Mouse (Mus musculus) midbrain, embryonic 11.5 days (tissue): ENCODE results near the gene Dennd4a. TPM values are rescaled to one million over a fixed set of nuclear protein-coding genes. Genes with fewer than 3 reads are reported as not detected.
A peak's percentile ranks its signal among the peaks of the same experiment; 100 is the strongest.

Experiments used
- ATAC-seq: fragments of 200-750 bp; cut with Nextera tagmentation; 2 replicates; pipeline ENCODE4 v1.8.0; 2017; ENCODE audit warnings: moderate TSS enrichment, moderate library complexity; ENCODE audit not compliant: low FRiP score
- DNase-seq: peaks from one replicate; pipeline ENCODE4 v3.0.0; 2015; ENCODE audit warnings: low spot score; ENCODE audit errors: missing footprints
- H3K27ac ChIP-seq: fragments of 300-500 bp; sonication (generic); 2 replicates; pipeline ENCODE4 v1.5.1; 2014; ENCODE audit warnings: low read depth, low read length
- H3K27me3 ChIP-seq: fragments of 300-500 bp; sonication (generic); 2 replicates; pipeline ENCODE4 v1.6.1; 2014; ENCODE audit warnings: mild to moderate bottlenecking, low read length, moderate library complexity, mixed read lengths; ENCODE audit not compliant: control insufficient read depth, insufficient read depth
- H3K36me3 ChIP-seq: fragments of 300-500 bp; sonication (generic); 2 replicates; pipeline ENCODE4 v1.6.1; 2014; ENCODE audit warnings: mild to moderate bottlenecking, low read length, moderate library complexity, mixed read lengths; ENCODE audit not compliant: control insufficient read depth, insufficient read depth
- H3K4me1 ChIP-seq: fragments of 300-500 bp; sonication (generic); 2 replicates; pipeline ENCODE4 v1.6.1; 2014; ENCODE audit warnings: low read length; ENCODE audit not compliant: control insufficient read depth, insufficient read depth
- H3K4me2 ChIP-seq: fragments of 300-500 bp; sonication (generic); 2 replicates; pipeline ENCODE4 v1.6.1; 2014; ENCODE audit warnings: mild to moderate bottlenecking, moderate library complexity
- H3K4me3 ChIP-seq: fragments of 300-500 bp; sonication (generic); 2 replicates; pipeline ENCODE4 v1.5.1; 2014; ENCODE audit warnings: low read depth, low read length
- H3K9ac ChIP-seq: fragments of 300-500 bp; sonication (generic); 2 replicates; pipeline ENCODE4 v1.6.1; 2014; ENCODE audit warnings: low read length
- H3K9me3 ChIP-seq: fragments of 300-500 bp; sonication (generic); 2 replicates; pipeline ENCODE4 v1.6.1; 2016; ENCODE audit warnings: low read length; ENCODE audit not compliant: control insufficient read depth
- WGBS: fragments of 180-500 bp; shearing (Covaris S2); extraction: QIAGEN DNeasy Blood & Tissue Kit; methylation state at CpG from one replicate; pipeline ENCODE4 v1.1.7; 2014; 5-methylcytosine and 5-hydroxymethylcytosine counted together
- polyA plus RNA-seq: library from polyadenylated mRNA; unstranded; fragments of >200 nt; fragmentation: Nextera tagmentation; extraction: Ambion mirVana; gene quantifications from 2 replicates; pipeline ENCODE4 v1.2.1, GENCODE M21; 2014

Dennd4a gene
- polyA plus RNA-seq, 1 experiment from 2014 or later: 8.9 TPM

DNA sequence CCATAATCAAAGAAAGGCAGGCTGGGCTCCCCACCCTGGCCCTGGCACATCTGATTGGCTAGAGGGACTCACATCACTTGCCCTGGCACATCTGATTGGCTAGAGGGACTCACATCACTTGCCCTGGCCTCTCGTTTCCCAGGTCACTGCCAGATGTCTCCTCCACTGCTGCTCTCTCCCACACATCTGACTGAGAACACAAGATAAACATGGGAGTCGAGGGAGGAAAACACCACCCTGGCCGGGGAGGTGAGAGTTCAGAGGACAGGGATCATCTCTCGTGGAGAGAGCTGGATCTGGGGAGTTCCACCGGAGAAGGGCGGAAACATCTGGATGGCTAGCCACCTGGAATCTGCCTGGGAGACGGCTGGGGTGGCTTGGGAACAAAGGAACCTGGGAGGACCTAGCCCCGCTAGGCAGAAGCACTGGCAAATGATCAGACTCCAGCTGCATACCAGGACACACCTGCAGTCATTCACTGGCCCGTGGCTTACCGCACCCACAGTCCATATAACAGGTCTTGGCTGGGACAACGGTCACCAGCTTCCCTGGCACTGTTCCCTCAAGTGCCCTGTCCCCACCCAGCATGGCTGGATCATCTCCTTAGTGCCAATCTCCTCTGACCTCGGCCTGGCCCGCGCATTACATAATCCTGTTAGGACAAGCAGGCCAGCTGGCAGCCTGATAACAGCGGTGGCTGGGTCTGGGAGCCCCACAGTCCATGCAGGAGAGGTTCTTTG is 123.0 kb downstream of the Dennd4a start:
- no peak for DNase-seq
- H3K27me3 ChIP-seq: no peaks in the 10 kb centered on the region
- WGBS: 61% methylated on average over 15 of the region's 15 CpGs
- no peak overlapping the region for H3K9ac ChIP-seq
- H3K4me3 ChIP-seq: no peak overlapping the region
- H3K36me3 ChIP-seq: no peaks in the 10 kb centered on the region
- H3K4me2 ChIP-seq: no peak overlapping the region
- H3K4me1 ChIP-seq: peaks cover 4% of the 10 kb centered on the region; the same call in 1 of the 2 replicates
- no peak for ATAC-seq
- no peaks in the 10 kb centered on the region for H3K9me3 ChIP-seq
- H3K27ac ChIP-seq: no peak overlapping the region; the same call in 1 of the 2 replicates

DNA sequence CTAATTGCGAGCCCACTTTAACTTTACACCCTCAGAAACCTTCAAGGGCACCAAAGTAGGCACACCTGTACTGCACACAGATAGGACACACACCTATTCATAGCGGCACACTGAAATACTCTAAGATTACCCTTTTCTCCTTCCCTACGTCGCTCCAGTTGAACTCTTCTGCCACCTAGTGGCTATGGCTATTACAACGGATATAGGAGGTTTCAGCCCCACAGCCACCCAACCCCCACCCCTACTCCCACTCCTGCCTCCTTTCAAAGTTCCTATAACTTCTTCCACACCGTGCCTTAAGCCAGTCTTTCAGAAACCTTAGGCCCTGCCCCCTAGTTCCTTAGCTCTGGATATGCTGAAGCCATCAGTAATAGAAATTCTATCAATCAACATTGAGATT is 125.4 kb downstream of the Dennd4a start:
- WGBS: 7% methylated on average over 6 of the region's 6 CpGs
- Histone ChIP-seq H3K27me3 (no peaks in the 10 kb centered on the region), H3K27ac (no peak overlapping the region), H3K4me3 (no peak overlapping the region), H3K9me3 (no peaks in the 10 kb centered on the region), H3K4me1 (peaks cover 4% of the 10 kb centered on the region; the same call in 1 of the 2 replicates), H3K4me2 (no peak overlapping the region), H3K9ac (no peak overlapping the region), H3K36me3 (no peaks in the 10 kb centered on the region)
- ATAC-seq (no peak), DNase-seq (peak; percentile 91)

DNA sequence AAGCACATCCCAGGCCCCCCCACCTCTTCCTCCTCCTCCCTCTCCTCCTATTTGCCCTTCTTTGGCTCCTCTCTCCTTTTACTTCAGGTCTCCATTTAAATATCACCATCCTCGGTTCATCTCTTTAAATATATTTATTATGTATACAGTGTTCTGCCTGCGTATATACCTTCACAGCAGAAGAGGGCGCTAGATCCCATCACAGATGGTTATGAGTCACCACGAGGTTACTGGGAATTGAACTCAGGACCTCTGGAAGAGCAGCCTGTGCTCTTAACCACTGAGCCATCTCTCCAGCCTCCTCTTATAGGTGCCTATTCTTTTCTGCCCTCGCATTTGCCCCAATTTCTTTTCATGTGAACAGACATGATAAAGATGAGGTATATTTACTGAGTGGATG is 126.4 kb downstream of the Dennd4a start:
- 60% methylated on average over 5 of the region's 5 CpGs for WGBS

DNA sequence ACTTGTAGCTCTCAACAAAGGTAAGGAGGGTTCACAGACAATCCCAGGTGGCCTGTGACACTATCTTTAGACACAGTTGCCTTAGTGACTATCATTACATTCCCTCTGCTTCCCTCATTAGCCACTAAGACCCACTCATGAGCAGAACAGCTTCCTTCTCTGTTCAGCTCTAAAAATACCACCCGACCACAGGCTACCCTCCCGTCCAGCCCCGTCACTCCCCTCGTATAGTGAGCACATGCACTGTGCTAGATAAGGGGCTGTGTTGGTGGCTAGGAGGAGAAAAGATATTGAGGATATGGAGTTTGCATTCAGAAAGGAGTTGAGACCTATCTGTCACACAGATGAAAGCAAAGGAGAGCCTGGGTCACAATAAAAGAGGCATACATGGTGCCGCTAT is 127.4 kb downstream of the Dennd4a start:
- WGBS: 84% methylated on average over 5 of the region's 5 CpGs
- DNase-seq: no peak

More for the DNA sequence above, 126.4 kb downstream of the Dennd4a start:
- peaks cover 4% of the 10 kb centered on the region; the same call in 1 of the 2 replicates for H3K4me1 ChIP-seq
- H3K36me3 ChIP-seq: no peaks in the 10 kb centered on the region
- H3K4me3 ChIP-seq: no peak overlapping the region
- no peak overlapping the region for H3K9ac ChIP-seq
- no peak overlapping the region for H3K27ac ChIP-seq
- no peak for ATAC-seq
- no peaks in the 10 kb centered on the region for H3K27me3 ChIP-seq
- DNase-seq: no peak
- no peak overlapping the region for H3K4me2 ChIP-seq
- H3K9me3 ChIP-seq: no peaks in the 10 kb centered on the region

DNA sequence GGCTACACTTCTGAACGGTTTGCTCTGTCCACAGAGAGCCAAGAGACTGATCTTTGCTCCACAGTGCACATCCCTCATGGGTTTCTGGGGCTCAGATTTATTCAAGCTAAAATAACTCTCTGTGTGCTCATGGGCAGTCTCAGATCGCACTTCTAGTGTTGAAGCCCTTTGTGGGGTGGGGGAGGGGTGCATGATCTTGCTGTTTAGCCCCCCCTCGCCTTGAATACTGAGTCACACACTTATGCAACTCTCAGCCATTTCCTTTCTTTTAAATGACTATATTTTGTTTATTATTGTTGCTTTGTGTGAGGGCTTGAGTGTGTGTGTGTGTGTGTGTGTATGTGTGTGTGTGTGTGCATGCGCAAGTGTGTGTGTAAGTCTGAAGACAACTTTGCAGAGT is 128.1 kb downstream of the Dennd4a start:
- ATAC-seq: no peak
- WGBS: 71% methylated on average over 4 of the region's 4 CpGs
- H3K4me3 ChIP-seq: no peak overlapping the region

More for the DNA sequence above, 127.4 kb downstream of the Dennd4a start:
- Histone ChIP-seq H3K27me3 (no peaks in the 10 kb centered on the region), H3K9ac (no peak overlapping the region), H3K4me2 (no peak overlapping the region), H3K4me1 (peaks cover 4% of the 10 kb centered on the region; the same call in 1 of the 2 replicates), H3K36me3 (no peaks in the 10 kb centered on the region), H3K9me3 (no peaks in the 10 kb centered on the region), H3K4me3 (no peak overlapping the region), H3K27ac (no peak overlapping the region)
- no peak for ATAC-seq

DNA sequence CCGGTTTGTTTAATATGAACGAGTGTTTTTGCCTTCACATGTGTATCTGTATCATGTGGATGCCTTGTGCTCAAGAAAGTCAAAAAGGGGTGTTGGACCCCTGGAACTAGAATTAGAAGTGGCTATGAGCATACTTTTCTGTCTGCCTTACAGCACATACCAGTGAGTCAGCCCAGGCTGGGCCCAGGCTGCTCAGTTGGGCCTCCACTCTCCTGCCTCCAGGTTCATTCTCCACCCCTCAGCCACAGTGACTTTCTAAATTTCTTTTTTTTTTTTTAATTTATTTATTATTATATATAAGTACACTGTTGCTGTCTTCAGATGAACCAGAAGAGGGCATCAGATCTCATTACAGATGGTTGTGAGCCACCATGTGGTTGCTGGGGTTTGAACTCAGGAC is 128.7 kb downstream of the Dennd4a start:
- Histone ChIP-seq H3K4me3 (no peak overlapping the region), H3K27me3 (no peaks in the 10 kb centered on the region), H3K4me2 (no peak overlapping the region), H3K36me3 (no peaks in the 10 kb centered on the region), H3K4me1 (no peaks in the 10 kb centered on the region), H3K9me3 (no peaks in the 10 kb centered on the region), H3K27ac (no peak overlapping the region), H3K9ac (no peak overlapping the region)
- ATAC-seq (no peak), DNase-seq (no peak)
- WGBS: 88% methylated on average over 2 of the region's 2 CpGs

More for the DNA sequence above, 128.1 kb downstream of the Dennd4a start:
- Histone ChIP-seq H3K9me3 (no peaks in the 10 kb centered on the region), H3K4me2 (no peak overlapping the region), H3K36me3 (no peaks in the 10 kb centered on the region), H3K27ac (no peak overlapping the region), H3K4me1 (peaks cover 3% of the 10 kb centered on the region; the same call in 1 of the 2 replicates), H3K27me3 (no peaks in the 10 kb centered on the region), H3K9ac (no peak overlapping the region)
- DNase-seq: no peak

DNA sequence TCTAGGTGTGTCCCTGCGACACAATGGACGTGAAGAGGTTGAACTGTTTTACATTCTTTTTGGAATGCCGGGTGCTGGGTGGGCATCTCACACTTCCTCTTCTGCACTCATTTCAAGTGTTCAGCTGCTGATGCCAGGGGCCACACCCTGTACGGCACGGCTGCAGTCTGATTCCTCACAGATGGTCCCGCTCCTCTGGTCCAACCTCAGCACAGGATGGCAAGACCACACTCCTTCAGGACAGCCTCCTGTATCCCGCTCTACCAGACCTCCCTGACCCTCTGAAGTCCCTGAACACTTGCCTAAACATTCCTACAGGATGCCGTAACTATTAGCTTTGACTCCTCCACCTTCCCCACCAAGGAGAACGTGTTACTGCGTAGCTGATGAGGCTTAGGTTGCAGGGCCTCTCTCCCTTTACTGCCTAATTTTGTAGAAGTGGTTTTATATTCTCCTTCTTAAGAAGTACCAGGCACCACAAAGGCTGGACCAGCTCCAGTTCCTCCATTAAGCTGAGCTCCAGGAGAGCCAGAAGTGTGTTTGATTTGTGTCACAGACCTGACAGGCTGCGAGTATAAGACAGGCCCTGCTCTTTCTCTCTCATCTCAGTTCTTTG is 129.7 kb downstream of the Dennd4a start:
- no peak for DNase-seq
- Histone ChIP-seq H3K4me1 (no peaks in the 10 kb centered on the region), H3K36me3 (no peaks in the 10 kb centered on the region), H3K9ac (no peak overlapping the region), H3K27ac (no peak overlapping the region), H3K9me3 (no peaks in the 10 kb centered on the region), H3K4me3 (no peak overlapping the region), H3K4me2 (no peak overlapping the region), H3K27me3 (no peaks in the 10 kb centered on the region)
- WGBS: 87% methylated on average over 11 of the region's 11 CpGs
- ATAC-seq: no peak

DNA sequence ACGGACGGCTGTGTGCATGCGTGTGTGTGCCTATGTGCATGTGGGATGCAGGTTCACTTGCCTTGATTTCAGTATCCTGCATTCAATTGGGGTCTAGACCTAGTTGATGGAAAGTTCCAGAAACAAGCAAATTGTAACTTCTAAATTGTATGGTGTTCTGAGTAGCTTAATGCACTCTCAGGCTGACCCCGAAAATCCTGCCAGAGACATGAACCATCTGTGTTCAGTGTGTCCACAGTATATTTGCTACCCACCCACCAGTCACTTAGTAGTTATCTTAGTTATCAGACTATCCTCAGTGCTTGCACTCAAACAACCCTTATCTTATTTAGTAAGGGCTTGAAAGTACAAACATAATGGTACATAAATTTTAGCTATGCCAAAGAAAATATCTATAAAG is 130.5 kb downstream of the Dennd4a start:
- Histone ChIP-seq H3K9me3 (no peaks in the 10 kb centered on the region), H3K4me1 (no peaks in the 10 kb centered on the region), H3K4me3 (no peak overlapping the region), H3K27me3 (no peaks in the 10 kb centered on the region), H3K36me3 (no peaks in the 10 kb centered on the region), H3K9ac (no peak overlapping the region), H3K4me2 (no peak overlapping the region), H3K27ac (no peak overlapping the region)
- ATAC-seq (no peak), DNase-seq (no peak)
- 90% methylated on average over 4 of the region's 4 CpGs for WGBS

DNA sequence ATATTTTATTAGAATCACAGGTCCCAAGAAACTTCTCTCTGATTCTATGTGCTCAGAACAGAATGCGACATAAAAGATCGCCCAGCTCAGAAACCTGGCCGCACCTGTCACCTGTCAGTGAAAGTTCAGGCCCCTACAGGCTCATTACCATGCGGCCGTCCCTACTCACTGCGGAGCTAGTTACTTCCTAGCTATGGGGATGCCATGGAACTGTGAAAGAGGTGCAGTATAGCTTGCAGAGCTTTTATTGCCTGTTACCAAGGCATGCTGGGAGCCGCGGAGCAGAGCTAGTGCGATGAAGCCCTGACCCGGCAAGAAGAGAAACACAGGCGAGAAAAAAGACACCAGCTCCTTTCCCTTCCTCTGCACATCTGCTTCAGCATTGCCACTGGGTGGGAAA is 132.9 kb downstream of the Dennd4a start:
- Histone ChIP-seq H3K4me1 (no peaks in the 10 kb centered on the region), H3K4me2 (no peak overlapping the region), H3K27ac (no peak overlapping the region), H3K27me3 (no peaks in the 10 kb centered on the region), H3K4me3 (no peak overlapping the region), H3K9me3 (no peaks in the 10 kb centered on the region), H3K36me3 (no peaks in the 10 kb centered on the region), H3K9ac (no peak overlapping the region)
- DNase-seq: no peak
- no peak for ATAC-seq
- 31% methylated on average over 11 of the region's 11 CpGs for WGBS
